Mouse (Mus musculus) lung, postnatal 0 days (tissue): ENCODE measurements around the gene Cd79b.

Experiments used
- CTCF ChIP-seq: IDR thresholded peaks from 2 replicates; pipeline ENCODE4 v1.5.1; 2016; ENCODE audit warnings: antibody characterized with exemption, mild to moderate bottlenecking
- EP300 ChIP-seq: IDR thresholded peaks from 2 replicates; pipeline ENCODE4 v1.6.1; 2016; ENCODE audit warnings: antibody characterized with exemption, mild to moderate bottlenecking, control low read depth

- peak; percentile 58 for TF ChIP-seq CTCF
- no peak for TF ChIP-seq EP300
Measured at GRCm38 (mm10) chr11:106359350-106359749, 44.8 kb upstream of the Cd79b start.
